Mouse (Mus musculus): ENCODE data around the gene Map2. TPM values are rescaled to one million over a fixed set of nuclear protein-coding genes. Genes with fewer than 3 reads are reported as not detected.

Gene Map2
- polyA plus RNA-seq, 2 experiments, result 12.5 to 20.4 TPM

DNA sequence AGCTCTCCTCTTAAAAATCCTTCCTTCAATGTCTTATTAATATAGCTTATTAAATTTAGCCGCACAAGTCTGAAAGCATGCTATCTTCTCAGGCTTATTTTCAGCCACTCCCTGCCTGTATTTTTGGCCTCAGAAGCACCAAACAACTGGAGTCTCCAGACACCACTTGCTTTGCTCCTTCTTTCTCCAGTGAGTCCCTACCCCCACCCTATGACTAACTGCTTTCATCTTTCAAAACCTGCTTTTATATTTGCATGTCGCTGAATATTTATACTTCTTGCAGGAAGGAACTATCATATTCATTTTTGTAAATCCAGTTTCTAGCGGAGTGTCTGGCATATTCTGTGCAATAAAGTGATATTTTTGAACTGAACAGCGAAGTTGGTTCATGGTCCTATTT lies 21.6 kb downstream of the Map2 start:
- H3K36me3 ChIP-seq (ENCODE audit: control insufficient read depth, insufficient read depth, low read length), result no peaks in the 10 kb centered on the region
- 83% methylated on average over 4 of the region's 4 CpGs for WGBS
- H3K4me2 ChIP-seq (replicated peaks; ENCODE audit: low read depth, low read length, severe bottlenecking), result no peak overlapping the region
- H3K27ac ChIP-seq (replicated peaks; ENCODE audit: low read depth, low read length), result no peak overlapping the region
- H3K9ac ChIP-seq (ENCODE audit: low read depth, low read length, severe bottlenecking), result no peak overlapping the region
- no peak for TF ChIP-seq POLR2A (IDR thresholded peaks at IDR 0.05; ENCODE audit: borderline replicate concordance, extremely low read depth, insufficient read depth, insufficient read length)
- H3K9me3 ChIP-seq (ENCODE audit: control insufficient read depth, low read length), result no peaks in the 10 kb centered on the region
- H3K27me3 ChIP-seq (ENCODE audit: control insufficient read depth, insufficient read depth, low read length), result no peaks in the 10 kb centered on the region
- no peak for DNase-seq (ENCODE audit: low spot score)
- ATAC-seq (ENCODE audit: low FRiP score, low read depth), result no peak
- no peaks in the 10 kb centered on the region for H3K4me1 ChIP-seq (ENCODE audit: control insufficient read depth, insufficient read depth, low read length)
- no peak overlapping the region for H3K4me3 ChIP-seq (replicated peaks; ENCODE audit: low read length)

DNA sequence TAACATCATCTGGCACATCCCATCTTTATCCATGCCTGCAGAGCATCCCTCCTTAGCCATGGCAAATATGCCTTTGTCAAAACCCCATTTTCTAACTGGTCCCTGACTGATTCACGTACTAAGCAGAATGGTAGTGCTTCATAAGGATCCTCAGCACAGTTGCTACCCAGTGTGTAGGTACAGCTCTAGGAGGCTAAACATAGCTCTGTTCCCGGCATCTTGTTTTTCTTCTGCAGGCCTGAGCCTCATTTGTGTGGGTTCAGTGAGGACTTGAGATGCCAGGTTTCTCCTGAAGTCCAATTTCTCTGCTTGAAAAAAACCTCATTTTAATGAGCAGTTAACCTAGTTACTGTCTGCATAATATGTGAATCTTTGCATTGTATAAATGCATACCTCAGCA lies 30.4 kb downstream of the Map2 start:
- Histone ChIP-seq H3K27ac (replicated peaks; ENCODE audit: low read depth, low read length) (no peak overlapping the region), H3K36me3 (ENCODE audit: control insufficient read depth, insufficient read depth, low read length) (no peaks in the 10 kb centered on the region), H3K4me3 (replicated peaks; ENCODE audit: low read length) (no peak overlapping the region), H3K27me3 (ENCODE audit: control insufficient read depth, insufficient read depth, low read length) (no peaks in the 10 kb centered on the region), H3K9ac (ENCODE audit: low read depth, low read length, severe bottlenecking) (no peak overlapping the region), H3K9me3 (ENCODE audit: control insufficient read depth, low read length) (no peaks in the 10 kb centered on the region), H3K4me1 (ENCODE audit: control insufficient read depth, insufficient read depth, low read length) (no peaks in the 10 kb centered on the region), H3K4me2 (replicated peaks; ENCODE audit: low read depth, low read length, severe bottlenecking) (no peak overlapping the region)
- no peak for TF ChIP-seq POLR2A (IDR thresholded peaks at IDR 0.05; ENCODE audit: borderline replicate concordance, extremely low read depth, insufficient read depth, insufficient read length)
- ATAC-seq (ENCODE audit: low FRiP score, low read depth) (no peak), DNase-seq (ENCODE audit: low spot score) (no peak)
- WGBS, result 89% methylated on average over 2 of the region's 2 CpGs

DNA sequence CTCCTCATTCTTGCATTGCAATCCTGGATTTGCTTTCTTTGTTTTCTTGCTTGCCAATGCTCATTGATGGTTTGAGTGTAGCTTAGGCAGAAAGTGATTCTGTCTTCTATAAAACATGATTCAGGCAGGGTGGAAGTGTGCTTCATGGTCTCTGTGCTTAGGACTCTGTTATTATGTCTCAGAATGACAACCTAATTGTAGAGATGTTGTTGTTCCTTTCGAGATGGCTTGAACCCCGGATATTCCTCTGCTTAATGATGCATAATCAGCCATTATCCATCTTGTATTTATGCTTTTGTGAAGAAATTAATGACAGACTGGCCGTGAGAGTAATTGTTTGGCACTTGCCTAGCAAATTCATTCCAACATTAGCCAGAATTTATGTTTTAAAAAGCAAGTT lies 31.8 kb downstream of the Map2 start:
- ATAC-seq (ENCODE audit: low FRiP score, low read depth), result no peak
- no peaks in the 10 kb centered on the region for H3K4me1 ChIP-seq (ENCODE audit: control insufficient read depth, insufficient read depth, low read length)
- no peak overlapping the region for H3K9ac ChIP-seq (ENCODE audit: low read depth, low read length, severe bottlenecking)
- H3K4me2 ChIP-seq (replicated peaks; ENCODE audit: low read depth, low read length, severe bottlenecking), result no peak overlapping the region
- no peak overlapping the region for H3K27ac ChIP-seq (replicated peaks; ENCODE audit: low read depth, low read length)
- WGBS, result 75% methylated on average over 3 of the region's 3 CpGs
- no peak for TF ChIP-seq POLR2A (IDR thresholded peaks at IDR 0.05; ENCODE audit: borderline replicate concordance, extremely low read depth, insufficient read depth, insufficient read length)
- no peaks in the 10 kb centered on the region for H3K27me3 ChIP-seq (ENCODE audit: control insufficient read depth, insufficient read depth, low read length)
- H3K9me3 ChIP-seq (ENCODE audit: control insufficient read depth, low read length), result no peaks in the 10 kb centered on the region
- DNase-seq (ENCODE audit: low spot score), result no peak
- H3K36me3 ChIP-seq (ENCODE audit: control insufficient read depth, insufficient read depth, low read length), result no peaks in the 10 kb centered on the region
- no peak overlapping the region for H3K4me3 ChIP-seq (replicated peaks; ENCODE audit: low read length)

DNA sequence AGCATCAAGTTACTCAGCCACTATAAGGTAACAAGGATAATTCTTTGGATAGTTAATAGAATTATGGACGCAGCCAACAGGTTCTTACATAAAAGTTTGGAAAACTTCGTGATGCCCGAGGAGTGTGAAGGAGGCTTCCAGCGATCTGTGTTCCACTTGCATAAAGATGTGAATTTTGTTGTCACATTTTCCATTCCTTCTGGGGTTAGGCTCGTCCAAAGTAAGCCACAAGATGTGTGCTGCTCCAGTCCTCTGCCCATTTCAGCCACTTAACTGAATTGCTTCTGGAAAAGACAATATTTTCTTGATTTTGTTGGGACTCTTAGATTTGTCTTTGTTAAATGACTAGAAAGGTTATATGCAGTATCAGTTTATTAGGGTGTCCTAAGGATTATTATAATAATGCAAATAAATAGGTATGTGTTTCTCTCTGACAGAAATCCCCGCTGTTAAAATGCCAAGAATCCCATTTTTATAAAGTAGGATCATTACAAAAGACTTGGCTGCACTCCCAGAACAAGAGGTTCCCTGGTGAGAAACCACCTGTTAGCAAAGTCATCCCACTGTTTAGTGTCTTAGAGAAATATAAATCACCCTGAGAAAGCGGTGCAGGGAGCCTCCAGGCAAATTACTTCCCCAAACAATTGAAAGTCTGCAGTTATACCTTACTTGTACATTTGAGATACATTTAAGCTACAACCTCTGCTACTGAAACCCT lies 36.2 kb downstream of the Map2 start:
- Histone ChIP-seq H3K9ac (ENCODE audit: low read depth, low read length, severe bottlenecking) (no peak overlapping the region), H3K27me3 (ENCODE audit: control insufficient read depth, insufficient read depth, low read length) (no peaks in the 10 kb centered on the region), H3K4me2 (replicated peaks; ENCODE audit: low read depth, low read length, severe bottlenecking) (no peak overlapping the region), H3K9me3 (ENCODE audit: control insufficient read depth, low read length) (no peaks in the 10 kb centered on the region), H3K4me1 (ENCODE audit: control insufficient read depth, insufficient read depth, low read length) (no peaks in the 10 kb centered on the region), H3K4me3 (replicated peaks; ENCODE audit: low read length) (no peak overlapping the region), H3K36me3 (ENCODE audit: control insufficient read depth, insufficient read depth, low read length) (no peaks in the 10 kb centered on the region), H3K27ac (replicated peaks; ENCODE audit: low read depth, low read length) (no peak overlapping the region)
- no peak for TF ChIP-seq POLR2A (IDR thresholded peaks at IDR 0.05; ENCODE audit: borderline replicate concordance, extremely low read depth, insufficient read depth, insufficient read length)
- 53% methylated on average over 7 of the region's 7 CpGs for WGBS
- peak; percentile 67 for DNase-seq (ENCODE audit: low spot score)
- peak; percentile 78 for ATAC-seq (ENCODE audit: low FRiP score, low read depth)

DNA sequence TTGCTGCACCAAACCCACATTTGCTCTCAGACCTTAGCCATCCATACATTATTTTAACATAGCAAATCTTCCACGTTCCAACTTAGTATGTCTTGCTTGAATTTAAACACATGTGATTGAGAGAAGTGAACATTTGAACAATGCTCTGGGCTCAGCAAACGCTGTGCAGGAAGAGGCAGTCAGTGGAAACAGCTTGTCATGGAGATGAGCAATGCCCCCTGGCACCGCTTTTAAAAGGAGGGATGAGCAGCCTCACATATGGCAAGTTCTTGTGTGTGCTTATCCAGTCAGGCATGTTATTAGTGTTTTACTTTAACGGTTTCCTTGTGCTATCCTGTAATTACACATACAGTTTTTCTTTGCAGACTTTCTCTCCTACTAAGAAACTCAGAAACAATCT lies 46.4 kb downstream of the Map2 start:
- TF ChIP-seq POLR2A (IDR thresholded peaks at IDR 0.05; ENCODE audit: borderline replicate concordance, extremely low read depth, insufficient read depth, insufficient read length), result no peak
- no peaks in the 10 kb centered on the region for H3K36me3 ChIP-seq (ENCODE audit: control insufficient read depth, insufficient read depth, low read length)
- H3K27me3 ChIP-seq (ENCODE audit: control insufficient read depth, insufficient read depth, low read length), result no peaks in the 10 kb centered on the region
- H3K4me2 ChIP-seq (replicated peaks; ENCODE audit: low read depth, low read length, severe bottlenecking), result no peak overlapping the region
- no peak overlapping the region for H3K27ac ChIP-seq (replicated peaks; ENCODE audit: low read depth, low read length)
- no peak for DNase-seq (ENCODE audit: low spot score)
- no peak overlapping the region for H3K4me3 ChIP-seq (replicated peaks; ENCODE audit: low read length)
- no peaks in the 10 kb centered on the region for H3K9me3 ChIP-seq (ENCODE audit: control insufficient read depth, low read length)
- no peak overlapping the region for H3K9ac ChIP-seq (ENCODE audit: low read depth, low read length, severe bottlenecking)
- ATAC-seq (ENCODE audit: low FRiP score, low read depth), result no peak
- WGBS, result 62% methylated on average over 4 of the region's 4 CpGs
- H3K4me1 ChIP-seq (ENCODE audit: control insufficient read depth, insufficient read depth, low read length), result peaks cover 4% of the 10 kb centered on the region
